Mouse (Mus musculus) intestine, postnatal 0 days (tissue): Measurements from ENCODE around the gene Dnajc6. TPM values are rescaled to one million over a fixed set of nuclear protein-coding genes. Genes with fewer than 3 reads are reported as not detected.

Experiments used
- ATAC-seq: fragments of 200-750 bp; cut with Nextera tagmentation; 2 replicates; pipeline ENCODE4 v1.8.0; 2017; ENCODE audit warnings: mild to moderate bottlenecking, moderate TSS enrichment, moderate library complexity
- H3K27ac ChIP-seq: fragments of 300-500 bp; sonication (generic); 2 replicates; pipeline ENCODE4 v1.5.1; 2014; ENCODE audit warnings: mild to moderate bottlenecking, low read depth, low read length, moderate library complexity
- H3K27me3 ChIP-seq: fragments of 300-500 bp; sonication (generic); replicated peaks from 2 replicates; pipeline ENCODE4 v1.6.1; 2014; ENCODE audit warnings: low read length, mixed read lengths; ENCODE audit not compliant: control insufficient read depth, insufficient read depth
- H3K36me3 ChIP-seq: fragments of 300-500 bp; sonication (generic); 2 replicates; pipeline ENCODE4 v1.6.1; 2014; ENCODE audit warnings: mild to moderate bottlenecking, moderate library complexity; ENCODE audit not compliant: control insufficient read depth, insufficient read depth
- H3K4me1 ChIP-seq: fragments of 300-500 bp; sonication (generic); replicated peaks from 2 replicates; pipeline ENCODE4 v1.6.1; 2014; ENCODE audit warnings: antibody characterized with exemption, low read length, mixed read lengths; ENCODE audit not compliant: control insufficient read depth, insufficient read depth
- H3K4me2 ChIP-seq: fragments of 300-500 bp; sonication (generic); replicated peaks from 2 replicates; pipeline ENCODE4 v1.6.1; 2014; ENCODE audit warnings: low read depth, mild to moderate bottlenecking, moderate library complexity
- H3K4me3 ChIP-seq: fragments of 300-500 bp; sonication (generic); 2 replicates; pipeline ENCODE4 v1.5.1; 2014; ENCODE audit warnings: low read depth, low read length
- H3K9ac ChIP-seq: fragments of 300-500 bp; sonication (generic); 2 replicates; pipeline ENCODE4 v1.6.1; 2014; ENCODE audit warnings: mild to moderate bottlenecking, low read depth, low read length
- H3K9me3 ChIP-seq: fragments of 300-500 bp; sonication (generic); 2 replicates; pipeline ENCODE4 v1.6.1; 2016; ENCODE audit warnings: mixed run types; ENCODE audit not compliant: control insufficient read depth
- CTCF ChIP-seq: sonication (generic); IDR thresholded peaks from 2 replicates; pipeline ENCODE4 v1.5.1; 2016; ENCODE audit warnings: low read depth, mild to moderate bottlenecking, control low read depth, antibody characterized with exemption, moderate library complexity
- WGBS: fragments of 180-500 bp; shearing (Covaris S2); extraction: QIAGEN DNeasy Blood & Tissue Kit; methylation state at CpG from one replicate; pipeline ENCODE4 v1.1.7; 2014; 5-methylcytosine and 5-hydroxymethylcytosine counted together
- polyA plus RNA-seq: library from polyadenylated mRNA; unstranded; fragments of >200 nt; fragmentation: Nextera tagmentation; extraction: Ambion mirVana; gene quantifications from 2 replicates; pipeline ENCODE4 v1.2.1, GENCODE M21; 2015

The Dnajc6 gene
- polyA plus RNA-seq, 1 experiment from 2014 or later: 1.2 TPM

GRCm38 (mm10) chr4:101531901-101532300, 35.5 kb downstream of the Dnajc6 start:
- 82% methylated on average over 4 of the region's 4 CpGs for WGBS
- Histone ChIP-seq H3K4me3 (no peak overlapping the region), H3K36me3 (no peaks in the 10 kb centered on the region), H3K27ac (no peak overlapping the region), H3K9ac (no peak overlapping the region), H3K4me2 (no peak overlapping the region), H3K27me3 (no peaks in the 10 kb centered on the region), H3K4me1 (no peaks in the 10 kb centered on the region), H3K9me3 (no peaks in the 10 kb centered on the region)
- no peak for ATAC-seq
- TF ChIP-seq CTCF: no peak

GRCm38 (mm10) chr4:101540516-101540915, 44.1 kb downstream of the Dnajc6 start:
- Histone ChIP-seq H3K27me3 (no peaks in the 10 kb centered on the region), H3K9ac (no peak overlapping the region), H3K9me3 (no peaks in the 10 kb centered on the region), H3K4me3 (no peak overlapping the region), H3K36me3 (no peaks in the 10 kb centered on the region), H3K27ac (no peak overlapping the region), H3K4me1 (no peaks in the 10 kb centered on the region), H3K4me2 (no peak overlapping the region)
- no peak for TF ChIP-seq CTCF
- WGBS: 72% methylated on average over 4 of the region's 4 CpGs
- ATAC-seq: no peak

GRCm38 (mm10) chr4:101549958-101550591, 53.6 kb downstream of the Dnajc6 start:
- TF ChIP-seq CTCF: no peak
- no peaks in the 10 kb centered on the region for H3K9me3 ChIP-seq
- no peak overlapping the region for H3K9ac ChIP-seq
- peak; percentile 69 for ATAC-seq
- H3K4me2 ChIP-seq: peak overlapping the region; percentile 57
- no peaks in the 10 kb centered on the region for H3K4me1 ChIP-seq
- no peak overlapping the region for H3K27ac ChIP-seq
- H3K27me3 ChIP-seq: peaks cover 25% of the 10 kb centered on the region
- peak overlapping the region; percentile 26 for H3K4me3 ChIP-seq
- no peaks in the 10 kb centered on the region for H3K36me3 ChIP-seq
- 2% methylated on average over 33 of the region's 33 CpGs for WGBS

GRCm38 (mm10) chr4:101550671-101551161, 54.3 kb downstream of the Dnajc6 start:
- no peaks in the 10 kb centered on the region for H3K36me3 ChIP-seq
- H3K9me3 ChIP-seq: no peaks in the 10 kb centered on the region
- peak overlapping the region; percentile 57 for H3K4me2 ChIP-seq
- no peaks in the 10 kb centered on the region for H3K4me1 ChIP-seq
- no peak overlapping the region for H3K9ac ChIP-seq
- peak; percentile 66 for ATAC-seq
- TF ChIP-seq CTCF: no peak
- H3K27ac ChIP-seq: no peak overlapping the region
- H3K27me3 ChIP-seq: peaks cover 25% of the 10 kb centered on the region
- WGBS: 1% methylated on average over 33 of the region's 33 CpGs
- peak overlapping the region; percentile 26 for H3K4me3 ChIP-seq

- H3K9ac ChIP-seq: no peak overlapping the region
- 25% methylated on average over 4 of the region's 4 CpGs for WGBS
Observed at GRCm38 (mm10) chr4:101551425-101551824, 55.0 kb downstream of the Dnajc6 start.

GRCm38 (mm10) chr4:101552372-101552771, 55.9 kb downstream of the Dnajc6 start:
- Histone ChIP-seq H3K27ac (no peak overlapping the region), H3K4me2 (no peak overlapping the region), H3K9me3 (no peaks in the 10 kb centered on the region), H3K4me3 (no peak overlapping the region), H3K4me1 (no peaks in the 10 kb centered on the region), H3K9ac (no peak overlapping the region), H3K27me3 (peaks cover 25% of the 10 kb centered on the region), H3K36me3 (no peaks in the 10 kb centered on the region)
- WGBS: 19% methylated on average over 5 of the region's 5 CpGs
- TF ChIP-seq CTCF: no peak
- ATAC-seq: no peak

More at GRCm38 (mm10) chr4:101551425-101551824, 55.0 kb downstream of the Dnajc6 start:
- H3K27me3 ChIP-seq: peaks cover 25% of the 10 kb centered on the region
- H3K4me2 ChIP-seq: no peak overlapping the region
- no peak overlapping the region for H3K4me3 ChIP-seq
- no peak for TF ChIP-seq CTCF
- no peak overlapping the region for H3K27ac ChIP-seq
- no peaks in the 10 kb centered on the region for H3K9me3 ChIP-seq
- ATAC-seq: no peak
- no peaks in the 10 kb centered on the region for H3K4me1 ChIP-seq
- no peaks in the 10 kb centered on the region for H3K36me3 ChIP-seq

- ATAC-seq: no peak
- Histone ChIP-seq H3K9ac (no peak overlapping the region), H3K27me3 (peaks cover 13% of the 10 kb centered on the region), H3K4me3 (no peak overlapping the region), H3K4me2 (no peak overlapping the region), H3K9me3 (no peaks in the 10 kb centered on the region), H3K4me1 (no peaks in the 10 kb centered on the region), H3K36me3 (no peaks in the 10 kb centered on the region), H3K27ac (no peak overlapping the region)
- TF ChIP-seq CTCF: no peak
- 81% methylated on average over 4 of the region's 4 CpGs for WGBS
Observed at GRCm38 (mm10) chr4:101555016-101555415, 58.6 kb downstream of the Dnajc6 start.
